Mouse (Mus musculus) kidney, postnatal 14 days (tissue): ENCODE results near the gene Sds.
"Not testable (repeated sequence)": the region's sequence is repeated elsewhere in the genome, so short reads cannot be mapped to it uniquely, and the experiment has no call there.

ENCODE experiments used
- DNase-seq: peaks from one replicate; pipeline ENCODE4 v3.0.0; 2022; ENCODE audit warnings: mixed read lengths

The Sds gene

GRCm38 (mm10) chr5:120492437-120492836 lies 16.1 kb downstream of the Sds start:
- DNase-seq, result no peak

- DNase-seq, result no peak
Measured at GRCm38 (mm10) chr5:120493440-120493839, 17.1 kb downstream of the Sds start.

- no peak for DNase-seq
Measured at GRCm38 (mm10) chr5:120493873-120494395, 17.6 kb downstream of the Sds start.

GRCm38 (mm10) chr5:120495064-120495702 lies 18.9 kb downstream of the Sds start:
- DNase-seq, result no peak

- DNase-seq, result no peak
Measured at GRCm38 (mm10) chr5:120495703-120496226, 19.4 kb downstream of the Sds start.

- DNase-seq, result no peak
Measured at GRCm38 (mm10) chr5:120497071-120497470, 20.7 kb downstream of the Sds start.

GRCm38 (mm10) chr5:120499202-120499601 lies 22.9 kb downstream of the Sds start:
- DNase-seq, result no peak

GRCm38 (mm10) chr5:120500609-120501008 lies 24.3 kb downstream of the Sds start:
- not testable (repeated sequence) for DNase-seq

- no peak for DNase-seq
Measured at GRCm38 (mm10) chr5:120502147-120502621, 25.9 kb downstream of the Sds start.

GRCm38 (mm10) chr5:120502675-120503143 lies 26.4 kb downstream of the Sds start:
- no peak for DNase-seq

- peak; percentile 93 for DNase-seq
Measured at GRCm38 (mm10) chr5:120503144-120503795, 26.9 kb downstream of the Sds start, which contains the start of gene Plbd2. Gene Plbd2 (minus strand): TSS chr5:120503625.

GRCm38 (mm10) chr5:120505368-120505767 lies 29.0 kb downstream of the Sds start:
- peak; percentile 84 for DNase-seq

GRCm38 (mm10) chr5:120505781-120506180 lies 29.5 kb downstream of the Sds start:
- no peak for DNase-seq

- DNase-seq, result no peak
Measured at GRCm38 (mm10) chr5:120506490-120506889, 30.2 kb downstream of the Sds start.

GRCm38 (mm10) chr5:120507311-120507710 lies 31.0 kb downstream of the Sds start:
- no peak for DNase-seq

- DNase-seq, result peak; percentile 98
Measured at GRCm38 (mm10) chr5:120510982-120511642, 34.8 kb downstream of the Sds start, which contains the start of gene Slc8b1. Gene Slc8b1 (plus strand): TSS chr5:120511168.

GRCm38 (mm10) chr5:120511643-120512220 lies 35.4 kb downstream of the Sds start:
- peak; percentile 35 for DNase-seq

GRCm38 (mm10) chr5:120512911-120513555 lies 36.7 kb downstream of the Sds start:
- peak; percentile 42 for DNase-seq

GRCm38 (mm10) chr5:120514031-120514677 lies 37.8 kb downstream of the Sds start:
- no peak for DNase-seq

GRCm38 (mm10) chr5:120514754-120515153 lies 38.4 kb downstream of the Sds start:
- DNase-seq, result peak; percentile 80

GRCm38 (mm10) chr5:120515451-120515850 lies 39.1 kb downstream of the Sds start:
- DNase-seq, result no peak
